In the genomic region with DNA sequence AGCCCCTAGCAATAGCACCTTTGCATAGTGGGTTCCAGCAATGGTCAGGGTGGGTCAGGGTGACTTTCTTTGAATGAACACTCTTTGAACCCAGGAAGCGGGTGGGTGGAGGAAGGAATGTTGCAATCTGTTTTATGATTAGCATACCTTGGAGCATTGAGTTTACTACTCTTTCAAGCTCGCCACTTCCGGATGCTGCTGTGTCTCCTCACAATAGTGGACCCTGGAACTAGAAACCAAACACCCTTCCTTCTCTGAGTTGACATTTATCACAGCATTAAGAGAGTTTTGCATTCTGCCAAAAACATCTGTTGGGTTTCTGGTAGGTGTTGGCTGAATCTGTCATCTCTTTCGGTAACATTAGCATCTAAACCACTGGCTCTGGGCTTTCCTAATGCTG, we compare ENCODE assay signal across 11 mouse cellular contexts. TPM values are rescaled to one million over a fixed set of nuclear protein-coding genes. Genes with fewer than 3 reads are reported as not detected.
"Had no signal": no experiment of that assay in that cellular context is flagged by ENCODE, and none has a peak within 500 bp of the region (broad histone marks: within the 10 kb centered on the region; RNA-seq: fewer than 3 reads in every experiment).

No protein-coding gene starts in this region.

RNA-seq across cellular contexts. Expression of gene Mb, which starts 8.9 kb away (rescaled TPM):
- polyA plus RNA-seq: inflammation-experienced regulatory T-cells, adult 6 months had no signal

RNA-seq across cellular contexts. Expression of gene Apol6, which starts 14.9 kb away (rescaled TPM):
- polyA plus RNA-seq: hindbrain, embryonic 10.5 days; hindbrain, embryonic 11.5 days; hindbrain, embryonic 12.5 days; hindbrain, embryonic 13.5 days; hindbrain, embryonic 14.5 days; hindbrain, embryonic 15.5 days; hindbrain, embryonic 16.5 days; hindbrain, postnatal 0 days; kidney, embryonic 14.5 days; kidney, embryonic 16.5 days had no signal
